Mouse (Mus musculus): ENCODE results near the gene Phldb2. TPM values are rescaled to one million over a fixed set of nuclear protein-coding genes. Genes with fewer than 3 reads are reported as not detected.

The Phldb2 gene
- total and polyA plus RNA-seq, 3 experiments = not detected

DNA sequence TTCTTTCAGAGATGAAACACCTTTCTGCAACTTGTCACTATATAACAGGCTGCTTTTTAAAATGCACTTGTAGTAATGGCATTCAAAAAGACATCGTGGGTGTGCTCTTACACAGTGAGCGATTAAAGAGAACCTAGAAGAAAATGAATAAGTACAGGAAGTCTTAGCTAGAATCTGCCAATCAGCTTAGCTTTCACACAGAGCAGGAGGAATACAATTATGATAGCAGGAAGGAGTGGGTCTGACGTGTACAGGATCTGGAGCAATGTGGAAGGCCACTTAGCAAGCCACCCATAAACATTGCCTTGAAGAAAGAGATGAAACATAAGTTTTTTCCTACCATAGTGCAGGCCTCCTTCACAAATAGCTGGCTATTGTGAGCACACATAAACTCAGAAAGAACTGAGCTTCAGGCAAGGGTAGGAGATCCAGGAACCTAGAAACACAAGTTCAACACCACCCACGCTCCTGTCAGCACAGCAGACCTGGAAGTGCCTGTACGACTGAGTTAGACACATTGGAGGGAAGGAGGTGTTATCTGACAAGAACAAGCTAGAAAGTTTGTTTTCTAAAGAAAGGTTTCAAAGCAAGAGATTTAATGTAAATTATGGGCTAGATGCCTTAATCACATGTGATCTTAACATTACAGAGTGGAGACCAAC, 238.8 kb downstream of the Phldb2 start:
- Histone ChIP-seq H3K36me3 (ENCODE audit: control insufficient read depth in 1 of 2, insufficient read depth in 2 of 2, low read length in 2 of 2) (no peaks in the 10 kb centered on the region), H3K4me1 (ENCODE audit: control insufficient read depth in 1 of 2, insufficient read depth in 2 of 2, low read length in 2 of 2) (no peaks in the 10 kb centered on the region), H3K79me2 (ENCODE audit: control insufficient read depth, insufficient read depth, low read length, poor library complexity) (no peaks in the 10 kb centered on the region), H3K9ac (ENCODE audit: control insufficient read depth, low read depth, low read length, poor library complexity, severe bottlenecking) (no peak overlapping the region), H3K4me3 (ENCODE audit: control insufficient read depth in 1 of 2, insufficient read depth in 1 of 2, low read depth in 2 of 2, low read length in 2 of 2) (no peak overlapping the region), H3K27me3 (ENCODE audit: control insufficient read depth in 1 of 2, insufficient read depth in 2 of 2, low read length in 2 of 2) (no peaks in the 10 kb centered on the region), H3K9me3 (replicated peaks; ENCODE audit: insufficient read depth, low read length) (no peaks in the 10 kb centered on the region), H3K27ac (ENCODE audit: control insufficient read depth, low read depth, low read length) (no peak overlapping the region)
- TF ChIP-seq ETS1 (IDR thresholded peaks at IDR 0.05; ENCODE audit: low read depth, low read length) (no peak), ZKSCAN1 (IDR thresholded peaks at IDR 0.05; ENCODE audit: low read depth, low read length) (no peak), TAL1 (IDR thresholded peaks at IDR 0.05; ENCODE audit: low read length) (no peak), GABPA (IDR thresholded peaks at IDR 0.05; ENCODE audit: low read depth, low read length) (no peak), KAT2A (conservative IDR thresholded peaks at IDR 0.05; ENCODE audit: low read depth, low read length) (no peak), RAD21 (IDR thresholded peaks at IDR 0.05; ENCODE audit: low read depth, low read length) (no peak), POLR2AphosphoS5 (IDR thresholded peaks at IDR 0.05; ENCODE audit: borderline replicate concordance, low read depth, low read length) (no peak), ELF1 (IDR thresholded peaks at IDR 0.05; ENCODE audit: low read depth, low read length) (no peak)
- no peak for DNase-seq (ENCODE audit: low read depth, low spot score)

DNA sequence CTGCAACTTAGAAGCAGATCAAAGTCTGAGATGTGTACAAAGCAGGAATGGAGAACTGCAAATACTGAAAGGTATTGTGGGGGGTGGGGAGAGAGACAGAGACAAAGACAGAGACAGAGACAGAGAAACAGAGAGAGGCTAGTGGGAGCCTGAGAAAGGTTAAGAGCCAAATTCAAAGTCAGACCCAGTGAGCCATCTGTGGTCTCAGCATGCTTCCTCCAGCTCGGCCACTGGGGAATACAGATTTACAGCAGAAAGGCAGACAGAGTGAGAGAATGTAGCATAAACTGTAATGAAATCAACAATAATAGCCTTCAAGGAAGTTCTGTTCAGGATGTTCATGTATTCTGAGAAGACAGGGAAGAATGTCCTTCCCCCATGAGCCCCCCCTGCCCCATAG, 239.5 kb downstream of the Phldb2 start:
- no peak for TF ChIP-seq BHLHE40 (IDR thresholded peaks at IDR 0.05; ENCODE audit: borderline replicate concordance, low read depth, low read length)
- no peaks in the 10 kb centered on the region for H3K27me3 ChIP-seq (ENCODE audit: control insufficient read depth in 1 of 2, insufficient read depth in 2 of 2, low read length in 2 of 2)
- no peak overlapping the region for H3K4me3 ChIP-seq (ENCODE audit: control insufficient read depth in 1 of 2, insufficient read depth in 1 of 2, low read depth in 2 of 2, low read length in 2 of 2)
- H3K9ac ChIP-seq (ENCODE audit: control insufficient read depth, low read depth, low read length, poor library complexity, severe bottlenecking) = no peak overlapping the region
- DNase-seq (ENCODE audit: low read depth, low spot score) = no peak
- no peak overlapping the region for H3K27ac ChIP-seq (ENCODE audit: control insufficient read depth, low read depth, low read length)
- H3K36me3 ChIP-seq (ENCODE audit: control insufficient read depth in 1 of 2, insufficient read depth in 2 of 2, low read length in 2 of 2) = no peaks in the 10 kb centered on the region
- H3K4me1 ChIP-seq (ENCODE audit: control insufficient read depth in 1 of 2, insufficient read depth in 2 of 2, low read length in 2 of 2) = no peaks in the 10 kb centered on the region
- H3K79me2 ChIP-seq (ENCODE audit: control insufficient read depth, insufficient read depth, low read length, poor library complexity) = no peaks in the 10 kb centered on the region
- H3K9me3 ChIP-seq (replicated peaks; ENCODE audit: insufficient read depth, low read length) = no peaks in the 10 kb centered on the region

DNA sequence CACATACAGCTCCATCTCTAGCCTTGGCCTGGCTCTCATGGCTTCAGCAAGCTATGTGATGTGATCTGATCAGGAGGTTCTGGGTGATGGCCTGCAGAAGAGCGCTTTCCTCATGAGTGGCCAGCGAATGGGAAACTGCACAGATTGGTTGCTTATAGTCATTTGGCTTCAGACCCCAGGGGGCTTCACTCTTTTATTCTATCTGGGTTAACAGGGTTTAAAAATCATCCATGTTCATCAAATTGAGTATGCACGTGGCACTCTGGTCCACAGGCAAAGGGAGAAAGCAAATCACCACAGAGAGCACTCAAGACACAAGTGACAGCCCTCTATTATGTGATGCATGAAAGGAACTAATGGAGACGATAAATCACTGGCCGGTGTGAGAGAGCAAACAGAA, 240.1 kb downstream of the Phldb2 start:
- TF ChIP-seq NRF1 (IDR thresholded peaks at IDR 0.05; ENCODE audit: insufficient read depth, low read depth, low read length, poor library complexity, severe bottlenecking) (no peak), MAZ (IDR thresholded peaks at IDR 0.05; ENCODE audit: low read depth, low read length) (no peak), UBTF (IDR thresholded peaks at IDR 0.05; ENCODE audit: borderline replicate concordance, insufficient read depth, low read depth, low read length) (no peak), MYB (IDR thresholded peaks at IDR 0.05; ENCODE audit: low read depth, low read length) (no peak), MEF2A (IDR thresholded peaks at IDR 0.05; ENCODE audit: extremely low read depth, insufficient replicate concordance, low read depth, low read length, poor library complexity, severe bottlenecking) (no peak), MAFK (IDR thresholded peaks at IDR 0.05; ENCODE audit: borderline replicate concordance, low read depth, low read length) (no peak), RCOR1 (IDR thresholded peaks at IDR 0.05; ENCODE audit: low read depth, low read length) (no peak), MXI1 (IDR thresholded peaks at IDR 0.05; ENCODE audit: low read depth, low read length) (no peak), GABPA (IDR thresholded peaks at IDR 0.05; ENCODE audit: low read depth, low read length) (no peak), TCF12 (IDR thresholded peaks at IDR 0.05; ENCODE audit: low read depth, low read length) (no peak), ETS1 (IDR thresholded peaks at IDR 0.05; ENCODE audit: low read depth, low read length) (no peak), SMC3 (IDR thresholded peaks at IDR 0.05; ENCODE audit: low read depth, low read length) (no peak)
- H3K27me3 ChIP-seq (ENCODE audit: control insufficient read depth in 1 of 2, insufficient read depth in 2 of 2, low read length in 2 of 2) = no peaks in the 10 kb centered on the region
- no peaks in the 10 kb centered on the region for H3K4me1 ChIP-seq (ENCODE audit: control insufficient read depth in 1 of 2, insufficient read depth in 2 of 2, low read length in 2 of 2)
- H3K9ac ChIP-seq (ENCODE audit: control insufficient read depth, low read depth, low read length, poor library complexity, severe bottlenecking) = no peak overlapping the region
- H3K79me2 ChIP-seq (ENCODE audit: control insufficient read depth, insufficient read depth, low read length, poor library complexity) = no peaks in the 10 kb centered on the region
- H3K36me3 ChIP-seq (ENCODE audit: control insufficient read depth in 1 of 2, insufficient read depth in 2 of 2, low read length in 2 of 2) = no peaks in the 10 kb centered on the region
- no peak overlapping the region for H3K4me3 ChIP-seq (ENCODE audit: control insufficient read depth in 1 of 2, insufficient read depth in 1 of 2, low read depth in 2 of 2, low read length in 2 of 2)
- H3K27ac ChIP-seq (ENCODE audit: control insufficient read depth, low read depth, low read length) = no peak overlapping the region
- no peak for DNase-seq (ENCODE audit: low read depth, low spot score)
- no peaks in the 10 kb centered on the region for H3K9me3 ChIP-seq (replicated peaks; ENCODE audit: insufficient read depth, low read length)
